ENCODE assay signal across 8 mouse cellular contexts in genomic region chr3:152266036-152266421, GRCm38 (mm10). TPM values are rescaled to one million over a fixed set of nuclear protein-coding genes. Genes with fewer than 3 reads are reported as not detected.
DNase-seq lines count a peak whose midpoint lies in the region; ATAC-seq and TF ChIP-seq lines count a peak whose summit lies in the region.

Gene Nexn (minus strand): TSS chr3:152266350.

- peak within 1 kb of the TSS; percentile 75 for H3K9ac ChIP-seq in embryonic facial prominence, embryonic 12.5 days
- peak within 1 kb of the TSS; percentile 87 for H3K9ac ChIP-seq in heart, postnatal 0 days (replicated peaks; ENCODE audit: low read depth, low read length)
- H3K9ac ChIP-seq in liver, embryonic 16.5 days (ENCODE audit: low read depth, low read length) = peak within 1 kb of the TSS; percentile 54

- TF ChIP-seq EP300 in heart, postnatal 0 days (IDR thresholded peaks at IDR 0.05; ENCODE audit: low read depth) = no peak

- no peaks in the 10 kb centered on the region for H3K36me3 ChIP-seq in embryonic facial prominence, embryonic 12.5 days
- H3K36me3 ChIP-seq in heart, postnatal 0 days (replicated peaks; ENCODE audit: control insufficient read depth, insufficient read depth, low read length) = no peaks in the 10 kb centered on the region
- H3K36me3 ChIP-seq in liver, embryonic 16.5 days (ENCODE audit: control insufficient read depth, insufficient read depth) = no peaks in the 10 kb centered on the region

- peak within 1 kb of the TSS; percentile 97 for H3K4me2 ChIP-seq in embryonic facial prominence, embryonic 12.5 days (replicated peaks)
- peak within 1 kb of the TSS; percentile 63 for H3K4me2 ChIP-seq in heart, postnatal 0 days (ENCODE audit: low read depth, low read length)
- H3K4me2 ChIP-seq in liver, embryonic 16.5 days (ENCODE audit: low read depth, low read length) = peak within 1 kb of the TSS; percentile 62

- H3K27ac ChIP-seq in embryonic facial prominence, embryonic 12.5 days = peak within 1 kb of the TSS; percentile 47
- peak within 1 kb of the TSS; percentile 99 for H3K27ac ChIP-seq in heart, postnatal 0 days (ENCODE audit: low read depth)
- H3K27ac ChIP-seq in liver, embryonic 16.5 days (ENCODE audit: low read length) = no peak within 1 kb of the TSS

- no peak for TF ChIP-seq CTCF in heart, postnatal 0 days (IDR thresholded peaks at IDR 0.05; ENCODE audit: low read depth)

- no peaks in the 10 kb centered on the region for H3K9me3 ChIP-seq in embryonic facial prominence, embryonic 12.5 days
- no peaks in the 10 kb centered on the region for H3K9me3 ChIP-seq in heart, postnatal 0 days (replicated peaks; ENCODE audit: control insufficient read depth, low read length)
- no peaks in the 10 kb centered on the region for H3K9me3 ChIP-seq in liver, embryonic 16.5 days (replicated peaks; ENCODE audit: control insufficient read depth, low read length)

- DNase-seq in frontal cortex, postnatal 14 days (ENCODE audit: low spot score in 2 of 2) = no peak
- peak; percentile 36 for DNase-seq in heart, postnatal 0 days (ENCODE audit: low spot score)
- DNase-seq in layer of hippocampus, adult 9-11 months = no peak
- no peak for DNase-seq in left cerebral cortex, adult 9 months (ENCODE audit: low spot score in 2 of 2)

- WGBS in embryonic facial prominence, embryonic 12.5 days = 5% methylated on average over 13 of the region's 13 CpGs
- WGBS in heart, postnatal 0 days = 6% methylated on average over 13 of the region's 13 CpGs
- 9% methylated on average over 13 of the region's 13 CpGs for WGBS in liver, embryonic 16.5 days (ENCODE audit: insufficient replicate concordance)

- H3K4me1 ChIP-seq in embryonic facial prominence, embryonic 12.5 days = peaks cover 20% of the 10 kb centered on the region; the same call in 1 of the 2 replicates
- H3K4me1 ChIP-seq in heart, postnatal 0 days (ENCODE audit: control insufficient read depth, insufficient read depth) = peaks cover 12% of the 10 kb centered on the region
- H3K4me1 ChIP-seq in liver, embryonic 16.5 days (ENCODE audit: control insufficient read depth, low read depth, low read length) = peaks cover 6% of the 10 kb centered on the region

- H3K4me3 ChIP-seq in embryonic facial prominence, embryonic 12.5 days = peak within 1 kb of the TSS; percentile 56
- peak within 1 kb of the TSS; percentile 71 for H3K4me3 ChIP-seq in heart, postnatal 0 days (ENCODE audit: low read depth, low read length)
- H3K4me3 ChIP-seq in liver, embryonic 16.5 days (ENCODE audit: low read depth, low read length) = peak within 1 kb of the TSS; percentile 60

- peak; percentile 36 for ATAC-seq in frontal cortex, adult (ENCODE audit: low TSS enrichment)
- 0 out of 2 replicates have a peak, but pooled peaks have one; percentile 10 for ATAC-seq in embryonic facial prominence, embryonic 12.5 days (ENCODE audit: insufficient number of reproducible peaks, insufficient read depth, low FRiP score, low TSS enrichment)
- peak; percentile 15 for ATAC-seq in heart, postnatal 0 days (ENCODE audit: insufficient read depth, low read depth)
- ATAC-seq in liver, embryonic 16.5 days (ENCODE audit: low read depth) = no peak
- no peak for ATAC-seq in inflammation-experienced regulatory T-cells, adult 6 months

- H3K27me3 ChIP-seq in embryonic facial prominence, embryonic 12.5 days = peaks cover 20% of the 10 kb centered on the region; the same call in 1 of the 2 replicates
- no peaks in the 10 kb centered on the region for H3K27me3 ChIP-seq in heart, postnatal 0 days (ENCODE audit: control insufficient read depth, insufficient read depth, low read length)
- H3K27me3 ChIP-seq in liver, embryonic 16.5 days (ENCODE audit: control insufficient read depth, insufficient read depth, low read depth, low read length) = peaks cover 56% of the 10 kb centered on the region

RNA-seq across cellular contexts. Expression of gene Nexn, which starts in this region (rescaled TPM):
- polyA plus RNA-seq in embryonic facial prominence, embryonic 12.5 days (2016; fragmentation: Nextera tagmentation; extraction: Ambion mirVana) = 10.1 and 13.1 TPM in 2 replicates
- total RNA-seq in heart, postnatal 0 days (2014; rRNA removed; ENCODE audit: low replicate concordance) = 32.1 and 88.6 TPM in 2 replicates
- 314 and 316 TPM in 2 replicates for polyA plus RNA-seq in heart, postnatal 0 days (2015; fragmentation: Nextera tagmentation; extraction: Ambion mirVana)
- polyA plus RNA-seq in liver, embryonic 16.5 days (2015; fragmentation: Nextera tagmentation; extraction: Ambion mirVana) = 1.3 and 1.9 TPM in 2 replicates
- polyA plus RNA-seq in inflammation-experienced regulatory T-cells, adult 6 months (2017; shearing (Covaris generic)) = 1 to 10 TPM; 1.3 to 5.6 (median 2.8) TPM

Comparison
In these comparisons a context has a peak if more than half of its experiments do, and no peak if none do; other contexts are left out.
1. RNA of gene Nexn (polyA plus RNA-seq): 314 to 316 TPM in heart, postnatal 0 days; 10.1 to 13.1 TPM in embryonic facial prominence, embryonic 12.5 days, 1.3 to 5.6 TPM in inflammation-experienced regulatory T-cells, adult 6 months and 1.3 to 1.9 TPM in liver, embryonic 16.5 days; every median in the first group is over 10 times any median in the second.
2. ATAC-seq: peak in frontal cortex, adult (single experiment), embryonic facial prominence, embryonic 12.5 days (single experiment) and heart, postnatal 0 days (single experiment); none in liver, embryonic 16.5 days (single experiment) and inflammation-experienced regulatory T-cells, adult 6 months (single experiment).
3. Peak in every context shown above with its lines, with median percentiles within 50 percentile points of each other: H3K4me2 ChIP-seq, H3K4me3 ChIP-seq and H3K9ac ChIP-seq.